Mouse (Mus musculus): ENCODE measurements around the gene Mmp14.
A peak's percentile ranks its signal among the peaks of the same experiment; 100 is the strongest.

The Mmp14 gene

DNA sequence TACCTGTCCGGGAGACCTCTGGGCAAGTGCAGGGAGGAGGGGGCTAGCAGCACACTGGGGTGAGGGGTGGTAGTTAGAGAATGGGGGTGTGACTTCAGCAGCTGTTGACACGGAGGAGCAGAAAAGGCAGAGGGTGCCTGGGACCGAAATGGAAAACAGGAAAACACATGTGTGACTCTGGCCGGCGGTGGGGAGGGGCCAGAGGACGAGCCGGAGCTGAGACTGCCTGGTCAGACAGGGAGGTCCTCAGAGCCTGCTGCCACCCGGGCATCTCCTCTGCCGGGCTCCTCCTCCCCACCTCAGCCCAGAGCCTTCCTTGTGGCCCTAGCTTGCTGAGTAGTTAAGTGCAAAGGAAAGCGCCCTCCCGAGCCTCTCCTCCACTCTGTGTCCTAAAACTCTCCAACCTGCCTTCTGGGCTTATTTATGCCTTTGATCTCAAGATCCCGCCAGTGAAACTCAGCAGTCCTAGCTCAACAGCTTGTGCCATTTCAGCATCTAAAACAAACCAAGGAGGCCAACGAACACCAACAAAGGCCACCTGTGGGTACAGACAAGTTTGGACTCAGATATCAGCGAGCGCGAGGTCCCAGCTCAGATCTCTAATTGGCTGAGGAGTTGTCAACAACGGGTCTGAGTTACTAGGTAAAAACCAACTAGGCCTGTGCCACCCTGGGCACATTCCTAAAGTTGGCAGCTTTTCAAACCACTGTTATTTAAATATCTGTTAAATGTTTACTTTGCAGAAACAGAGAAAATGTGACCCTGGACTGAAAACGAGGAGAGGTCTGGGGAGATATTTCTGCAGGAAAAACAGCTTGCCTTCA is 17.3 kb upstream of the Mmp14 start:
- DNase-seq (ENCODE audit: inconsistent ontology term): no peak

DNA sequence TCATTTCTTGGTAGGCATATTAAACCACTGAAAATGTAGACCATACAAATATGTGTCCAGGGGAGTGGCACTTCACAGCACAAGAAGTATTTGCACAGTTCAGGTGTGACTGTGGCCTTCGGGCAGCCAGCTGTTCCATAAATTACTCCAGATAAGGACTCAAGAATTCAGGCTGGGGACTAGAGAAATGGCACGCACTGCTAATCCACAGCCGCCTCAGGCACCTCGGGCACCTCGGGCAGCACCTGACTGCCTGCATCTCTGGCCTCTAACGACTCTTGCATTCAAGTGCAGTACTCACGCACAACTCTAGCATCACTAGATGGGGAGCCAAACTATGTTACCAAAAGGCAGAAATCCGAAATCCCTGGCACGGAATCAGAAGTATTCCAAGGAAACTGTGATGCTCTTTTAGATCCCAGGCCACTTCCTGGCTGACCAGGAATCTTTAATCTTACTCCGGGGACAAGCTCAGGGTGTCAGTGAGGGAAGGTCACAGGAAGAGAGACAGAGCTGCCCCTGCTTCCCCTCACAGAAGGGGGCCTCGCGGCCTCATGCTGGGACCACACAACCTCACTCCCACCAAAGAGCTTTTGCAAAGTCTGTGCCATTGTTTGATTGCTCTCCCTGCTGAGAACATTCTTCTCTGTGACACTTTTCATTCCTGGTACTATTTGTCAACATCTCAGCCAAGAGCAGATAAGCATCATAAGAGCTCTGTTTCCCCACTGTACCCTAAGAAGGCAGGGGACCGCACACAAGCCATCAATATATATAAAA is 16.0 kb upstream of the Mmp14 start:
- DNase-seq (ENCODE audit: inconsistent ontology term): no peak

- DNase-seq (ENCODE audit: inconsistent ontology term): no peak
These were observed 15.1 kb upstream of the Mmp14 start for GRCm38 (mm10) chr14:54416229-54416775.

DNA sequence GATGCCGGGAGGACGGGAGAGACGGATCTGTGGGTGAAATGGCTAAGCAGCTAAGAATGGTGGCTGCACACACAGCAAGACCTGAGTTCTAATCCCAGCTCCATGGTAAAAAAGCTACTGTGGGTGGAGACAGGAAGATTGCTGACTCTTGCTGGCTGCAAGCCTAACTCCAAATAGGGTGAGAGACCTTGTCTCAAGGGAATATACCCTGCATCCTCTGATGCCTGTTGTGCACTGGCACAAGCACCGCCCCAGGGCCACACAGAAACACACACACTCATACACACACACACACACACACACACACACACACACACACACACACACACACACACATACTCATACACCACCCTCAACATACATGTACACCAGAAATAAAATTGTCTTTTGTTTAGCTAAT is 14.6 kb upstream of the Mmp14 start:
- no peak for DNase-seq (ENCODE audit: inconsistent ontology term)

DNA sequence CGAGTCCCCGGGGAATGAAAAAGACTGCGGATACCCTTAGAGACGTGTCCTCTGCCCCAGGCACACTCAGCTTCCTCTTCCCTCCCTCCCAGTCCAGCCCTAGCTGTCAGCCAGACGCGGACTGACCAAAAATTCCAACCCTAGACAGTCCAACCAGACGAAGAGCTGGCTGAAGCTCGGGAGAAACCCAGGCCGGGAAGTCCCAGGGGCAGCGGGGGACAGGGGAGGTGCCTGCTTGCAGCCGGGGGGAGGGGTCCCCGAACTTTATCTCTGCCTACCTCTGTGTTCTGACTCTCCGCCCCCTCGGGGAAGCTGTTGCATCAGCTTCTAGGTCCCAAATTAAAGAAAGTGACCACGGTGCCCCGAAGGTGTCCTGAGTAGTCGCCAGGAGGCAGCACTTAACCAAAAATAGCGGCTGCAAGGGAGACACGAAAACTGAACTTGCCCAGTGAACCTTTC is 13.8 kb upstream of the Mmp14 start, which contains the start of gene Slc7a7:
Gene Slc7a7, minus strand, starts transcription at position 158 of the 459 bp plus-strand sequence.
- no peak for DNase-seq (ENCODE audit: inconsistent ontology term)

DNA sequence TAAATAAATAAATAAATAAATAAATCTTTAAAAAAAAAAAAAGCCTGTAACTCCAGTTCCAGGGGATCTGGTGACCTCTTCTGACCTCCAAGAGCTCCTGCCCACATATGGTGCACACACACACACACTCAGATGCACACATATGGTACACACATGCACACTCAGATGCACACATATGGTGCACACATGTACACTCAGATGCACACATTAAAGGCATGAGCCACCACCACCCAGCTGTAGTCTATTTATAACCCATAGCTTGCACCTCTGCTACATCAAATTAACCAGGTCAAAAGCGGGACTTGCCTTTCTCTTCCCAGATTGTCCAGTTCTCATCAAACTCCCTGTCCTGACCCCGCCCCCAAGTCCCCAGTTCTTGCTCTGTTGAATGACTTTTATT is 10.4 kb upstream of the Mmp14 start:
- no peak for DNase-seq (ENCODE audit: inconsistent ontology term)

DNA sequence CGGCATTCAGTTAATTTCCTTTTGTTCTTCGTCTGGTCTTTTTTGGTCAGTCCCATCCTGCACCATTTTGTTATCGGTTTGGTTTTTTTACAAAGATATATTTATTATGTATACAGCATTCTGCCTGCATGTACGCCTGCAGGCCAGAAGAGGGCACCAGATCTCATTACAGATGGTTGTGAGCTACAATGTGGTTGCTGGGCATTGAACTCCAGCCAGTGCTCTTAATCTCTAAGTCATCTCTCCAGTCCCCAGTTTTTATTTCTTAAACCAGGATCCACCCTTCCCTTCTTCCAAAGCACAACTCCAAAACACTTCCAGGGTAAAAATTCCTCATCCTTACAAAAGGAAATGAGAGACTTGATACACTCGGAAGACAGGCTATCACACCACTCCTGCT is 8.0 kb upstream of the Mmp14 start:
- DNase-seq (ENCODE audit: inconsistent ontology term): no peak

DNA sequence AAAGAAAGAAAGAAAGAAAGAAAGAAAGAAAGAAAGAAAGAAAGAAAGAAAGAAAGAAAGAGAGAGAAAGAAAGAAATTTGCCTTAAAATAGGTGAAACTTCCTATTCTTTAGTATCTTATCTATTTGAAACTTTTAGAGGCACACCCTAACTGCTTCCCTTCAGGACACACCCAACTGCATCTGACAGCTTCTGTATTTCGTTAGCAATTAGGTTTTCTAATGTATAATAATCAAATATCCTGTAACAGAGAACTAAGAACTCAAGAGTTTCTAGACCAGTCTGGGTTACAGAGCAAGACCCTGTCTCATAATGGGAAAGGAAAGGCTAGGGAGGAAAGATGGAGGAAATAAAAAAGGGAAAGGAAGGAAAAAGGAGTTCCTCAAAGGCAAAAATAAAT is 6.8 kb upstream of the Mmp14 start:
- DNase-seq (ENCODE audit: inconsistent ontology term): no peak

- DNase-seq (ENCODE audit: inconsistent ontology term): no peak
These were observed 5.9 kb upstream of the Mmp14 start for GRCm38 (mm10) chr14:54425540-54425939.

DNA sequence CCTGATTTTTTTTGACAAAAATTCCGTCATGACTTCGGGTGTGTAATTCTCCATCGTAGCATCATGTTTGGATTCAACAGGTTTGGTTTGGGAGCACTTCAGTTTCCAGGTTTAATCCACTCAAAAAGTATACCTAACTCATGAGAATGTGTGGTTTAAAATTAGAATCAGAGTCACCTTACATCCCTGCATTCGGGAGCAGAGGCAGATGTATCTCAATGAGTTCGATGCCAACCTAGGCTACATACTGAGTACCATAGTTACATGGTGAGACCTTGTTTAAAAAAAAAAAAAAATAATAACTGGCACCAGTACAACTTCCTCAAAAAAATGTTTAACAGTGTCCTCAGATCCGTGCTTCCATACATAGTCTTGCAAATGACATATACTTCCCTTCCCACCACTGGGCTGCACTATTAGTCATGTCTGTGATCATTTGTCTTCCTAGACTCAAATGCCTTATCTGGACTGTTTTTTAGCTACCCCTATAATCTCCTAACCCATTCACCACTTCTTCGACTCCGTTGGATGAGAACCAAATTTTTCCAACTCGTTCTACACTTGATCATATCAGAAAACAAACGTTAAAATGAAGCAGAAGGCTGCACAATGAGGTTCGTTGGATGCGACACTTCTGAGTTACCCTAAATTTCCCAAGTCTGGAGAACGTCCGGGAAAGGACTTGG is 5.3 kb upstream of the Mmp14 start:
- no peak for DNase-seq (ENCODE audit: inconsistent ontology term)

DNA sequence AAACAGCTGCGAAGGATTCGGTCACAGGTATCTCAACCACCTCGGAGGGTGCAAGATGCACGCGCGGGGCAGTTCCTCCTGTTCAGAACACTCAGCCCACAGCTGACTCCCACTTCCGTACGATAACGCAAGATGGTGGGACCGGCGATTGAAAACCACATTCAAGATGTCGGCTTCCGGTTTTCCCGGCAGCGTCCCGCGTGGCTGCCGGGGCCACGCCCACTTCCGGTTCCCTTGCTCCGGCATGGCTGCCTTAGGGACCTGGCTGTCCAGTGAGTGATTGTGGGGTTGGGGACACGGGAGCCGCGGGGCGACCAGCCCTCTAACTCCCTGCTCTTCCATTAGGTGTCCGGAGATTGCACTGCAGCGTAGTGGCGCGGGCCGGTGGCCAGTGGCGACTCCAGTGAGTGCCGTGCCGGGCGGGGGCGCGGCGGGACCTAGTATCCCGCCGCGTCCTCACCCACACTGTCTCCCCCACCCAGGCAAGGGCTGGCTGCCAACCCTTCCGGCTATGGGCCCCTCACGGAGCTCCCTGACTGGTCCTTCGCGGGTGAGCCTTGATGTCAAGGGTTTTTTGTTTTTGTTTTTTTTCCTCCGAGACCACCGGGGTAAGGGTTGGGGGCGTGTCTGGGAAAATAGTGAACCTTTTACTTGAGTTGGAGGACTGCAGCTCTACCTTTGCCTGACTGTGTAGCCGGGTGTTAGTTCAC is 4.6 kb upstream of the Mmp14 start, which contains the start of gene Mrpl52:
Gene Mrpl52, plus strand, starts transcription at position 221 of the 710 bp plus-strand sequence.
- DNase-seq (ENCODE audit: inconsistent ontology term): peak; percentile 93

DNA sequence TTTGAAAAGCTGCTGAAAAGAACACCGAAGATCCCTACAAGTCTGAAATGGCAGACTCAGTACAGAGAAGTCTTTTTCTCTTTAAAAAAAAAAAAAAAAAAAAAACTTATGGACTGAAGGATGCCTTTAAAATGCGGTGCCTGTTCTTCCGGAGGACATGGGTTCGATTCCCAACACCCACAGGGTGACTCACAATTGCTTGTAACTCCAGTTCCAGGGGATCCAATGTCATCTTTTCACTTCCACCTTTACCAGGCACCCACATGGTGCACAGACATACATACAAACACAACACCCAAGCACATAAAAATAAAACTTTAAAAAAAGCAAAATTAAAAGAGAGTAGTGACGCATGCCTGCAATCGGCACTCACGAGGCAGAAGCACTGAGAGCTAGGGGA is 3.7 kb upstream of the Mmp14 start:
- no peak for DNase-seq (ENCODE audit: inconsistent ontology term)

DNA sequence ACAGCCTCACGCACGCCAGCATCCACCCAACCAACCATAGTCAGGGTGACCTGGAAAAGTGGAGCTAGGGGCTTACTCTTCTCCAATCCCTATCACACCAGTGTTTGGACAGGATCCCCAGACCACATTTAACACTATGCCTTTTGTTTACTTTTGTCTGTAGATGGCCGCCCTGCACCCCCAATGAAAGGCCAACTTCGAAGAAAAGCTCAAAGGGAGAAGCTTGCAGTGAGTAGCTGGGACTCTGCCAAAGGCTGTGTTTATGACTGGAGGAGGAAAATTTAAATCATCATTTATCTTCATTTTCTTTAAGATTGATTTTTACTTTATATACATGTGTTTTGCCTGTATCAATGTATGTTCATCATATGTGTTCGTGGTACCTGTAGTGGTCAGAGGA is 3.0 kb upstream of the Mmp14 start:
- no peak for DNase-seq (ENCODE audit: inconsistent ontology term)

GRCm38 (mm10) chr14:54429332-54430093 is 1.9 kb upstream of the Mmp14 start:
- no peak for DNase-seq (ENCODE audit: inconsistent ontology term)

- no peak for DNase-seq (ENCODE audit: inconsistent ontology term)
These were observed 836 bp upstream of the Mmp14 start for GRCm38 (mm10) chr14:54430406-54431145.

DNA sequence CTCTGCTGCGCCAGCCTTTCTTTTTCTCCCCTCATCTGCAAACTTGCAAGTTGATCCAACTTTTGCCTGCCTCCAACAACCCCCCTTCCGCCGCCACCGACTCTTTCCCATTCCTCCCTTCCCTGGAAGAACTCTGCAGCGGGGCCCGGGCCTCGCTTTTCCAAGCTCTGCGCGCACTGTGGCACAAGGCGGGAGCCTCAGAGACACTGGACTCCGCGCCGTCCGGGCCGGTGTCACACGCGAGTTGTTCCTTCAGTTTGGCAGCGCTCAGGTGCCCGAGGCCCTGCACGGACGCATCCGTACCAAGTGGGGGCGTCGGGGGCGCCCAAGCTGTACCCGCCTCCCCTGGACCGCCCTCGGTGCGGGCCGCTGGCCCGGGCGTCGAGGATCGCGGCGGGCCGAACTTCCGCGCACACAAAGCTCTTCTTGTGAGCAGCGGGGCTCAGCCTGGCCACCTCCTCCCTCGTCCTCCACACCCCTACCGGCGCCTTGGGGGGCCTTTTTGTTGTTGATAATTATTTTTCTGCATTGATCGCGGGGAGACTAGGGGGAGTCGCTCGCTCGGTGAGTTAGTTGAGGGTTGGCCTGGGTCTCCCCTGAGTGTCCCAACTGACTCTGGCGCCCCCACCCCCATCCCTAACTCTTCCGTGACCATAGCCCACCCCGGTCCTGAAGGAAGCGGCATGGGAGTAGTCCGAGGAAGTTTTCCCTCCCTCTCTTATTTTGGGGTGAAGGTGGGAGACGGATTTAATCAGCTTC is 845 bp downstream of the Mmp14 start:
- peak; percentile 68 for DNase-seq (ENCODE audit: inconsistent ontology term)

- DNase-seq (ENCODE audit: inconsistent ontology term): peak; percentile 86
These were observed 1.7 kb downstream of the Mmp14 start for GRCm38 (mm10) chr14:54432837-54433830.

Measured in Muller cell, postnatal 12 days (primary cell).